Mouse (Mus musculus) liver, adult 2 months (tissue): ENCODE measurements at regions not wholly inside any gene's neighbourhood (a gene's known extent, or its start where the extent isn't known, plus 50 kb on each side); places are given as distances from the start of the nearest gene placed in this dataset.

ENCODE experiments used
- DNase-seq: peaks from one replicate; pipeline ENCODE4 v3.0.0-alpha.2; 2011; ENCODE audit warnings: low read depth, low spot score; ENCODE audit errors: extremely low read depth
- H3K27ac ChIP-seq: fragments of 200-500 bp; replicated peaks from 2 replicates; pipeline ENCODE4 v1.5.1; 2012; ENCODE audit warnings: low read depth, mild to moderate bottlenecking, control low read depth, inconsistent platforms, low read length; ENCODE audit not compliant: insufficient read depth
- H3K27me3 ChIP-seq: fragments of 200-500 bp; 2 replicates; pipeline ENCODE4 v1.6.1; 2012; ENCODE audit warnings: mild to moderate bottlenecking, moderate library complexity, low read length, inconsistent platforms; ENCODE audit not compliant: control insufficient read depth, insufficient read depth
- H3K36me3 ChIP-seq: fragments of 200-500 bp; 2 replicates; pipeline ENCODE4 v1.6.1; 2012; ENCODE audit warnings: low read length, inconsistent platforms; ENCODE audit not compliant: control insufficient read depth, insufficient read depth
- H3K4me1 ChIP-seq: fragments of 200-500 bp; 2 replicates; pipeline ENCODE4 v1.6.1; 2011; ENCODE audit warnings: low read length; ENCODE audit not compliant: control insufficient read depth, insufficient read depth
- H3K4me3 ChIP-seq: fragments of 200-500 bp; 2 replicates; pipeline ENCODE4 v1.5.1; 2011; ENCODE audit warnings: low read depth, mild to moderate bottlenecking, control low read depth, low read length, moderate library complexity; ENCODE audit not compliant: insufficient read depth
- H3K79me2 ChIP-seq: fragments of 200-500 bp; 2 replicates; pipeline ENCODE4 v1.6.1; 2012; ENCODE audit warnings: inconsistent platforms, mild to moderate bottlenecking, low read length, moderate library complexity; ENCODE audit not compliant: control insufficient read depth, insufficient read depth
- H3K9ac ChIP-seq: fragments of 200-500 bp; 2 replicates; pipeline ENCODE4 v1.6.1; 2012; ENCODE audit warnings: low read depth, mild to moderate bottlenecking, control low read depth, inconsistent platforms, low read length
- CTCF ChIP-seq: fragments of 200-500 bp; IDR thresholded peaks from 2 replicates; pipeline ENCODE4 v1.5.1; 2011; ENCODE audit warnings: low read depth, low read length, control low read depth
- POLR2A ChIP-seq: fragments of 200-500 bp; IDR thresholded peaks from 2 replicates; pipeline ENCODE4 v1.6.1; 2011; ENCODE audit warnings: low read length, control low read depth; ENCODE audit not compliant: insufficient read depth; ENCODE audit errors: extremely low read depth
- WGBS: fragments of 180-500 bp; shearing (Covaris S2); methylation state at CpG from one replicate; pipeline ENCODE4 v1.1.7; 2018; 5-methylcytosine and 5-hydroxymethylcytosine counted together

- H3K27me3 ChIP-seq, result no peaks in the 10 kb centered on the region
- H3K9ac ChIP-seq, result no peak overlapping the region
- DNase-seq, result no peak
- no peaks in the 10 kb centered on the region for H3K4me1 ChIP-seq
- 65% methylated on average over 16 of the region's 16 CpGs for WGBS
- H3K79me2 ChIP-seq, result no peaks in the 10 kb centered on the region
- TF ChIP-seq CTCF (no peak), POLR2A (no peak)
- no peak overlapping the region for H3K27ac ChIP-seq
- no peak overlapping the region for H3K4me3 ChIP-seq
- H3K36me3 ChIP-seq, result no peaks in the 10 kb centered on the region
Observed at GRCm38 (mm10) chr8:49461724-49462473, 618.1 kb upstream of the Tenm3 start.

- TF ChIP-seq POLR2A (no peak), CTCF (no peak)
- no peak overlapping the region for H3K9ac ChIP-seq
- 60% methylated on average over 5 of the region's 5 CpGs for WGBS
- H3K27ac ChIP-seq, result no peak overlapping the region
- DNase-seq, result no peak
- no peak overlapping the region for H3K4me3 ChIP-seq
- no peaks in the 10 kb centered on the region for H3K4me1 ChIP-seq
- no peaks in the 10 kb centered on the region for H3K79me2 ChIP-seq
- H3K27me3 ChIP-seq, result no peaks in the 10 kb centered on the region
- no peaks in the 10 kb centered on the region for H3K36me3 ChIP-seq
Observed at GRCm38 (mm10) chr8:49445444-49445843, 601.7 kb upstream of the Tenm3 start.

GRCm38 (mm10) chr8:49441270-49441669 is 597.5 kb upstream of the Tenm3 start:
- no peaks in the 10 kb centered on the region for H3K36me3 ChIP-seq
- H3K4me1 ChIP-seq, result no peaks in the 10 kb centered on the region; the same call in 1 of the 2 replicates

GRCm38 (mm10) chr8:49396519-49396918 is 552.8 kb upstream of the Tenm3 start:
- 64% methylated on average over 4 of the region's 4 CpGs for WGBS
- no peaks in the 10 kb centered on the region for H3K4me1 ChIP-seq
- no peak overlapping the region for H3K9ac ChIP-seq
- no peak for DNase-seq
- H3K79me2 ChIP-seq, result no peaks in the 10 kb centered on the region
- TF ChIP-seq POLR2A (no peak), CTCF (no peak)
- H3K4me3 ChIP-seq, result no peak overlapping the region
- no peaks in the 10 kb centered on the region for H3K36me3 ChIP-seq
- H3K27ac ChIP-seq, result no peak overlapping the region
- H3K27me3 ChIP-seq, result no peaks in the 10 kb centered on the region

More at GRCm38 (mm10) chr8:49441270-49441669, 597.5 kb upstream of the Tenm3 start:
- DNase-seq, result no peak
- H3K27me3 ChIP-seq, result no peaks in the 10 kb centered on the region
- no peak overlapping the region for H3K27ac ChIP-seq
- H3K4me3 ChIP-seq, result no peak overlapping the region
- H3K79me2 ChIP-seq, result no peaks in the 10 kb centered on the region
- H3K9ac ChIP-seq, result no peak overlapping the region
- TF ChIP-seq POLR2A (no peak), CTCF (no peak)

- H3K4me1 ChIP-seq, result no peaks in the 10 kb centered on the region
- H3K9ac ChIP-seq, result no peak overlapping the region
- H3K4me3 ChIP-seq, result no peak overlapping the region
- TF ChIP-seq CTCF (no peak), POLR2A (no peak)
- H3K36me3 ChIP-seq, result no peaks in the 10 kb centered on the region
- WGBS, result 18% methylated on average over 1 of the region's 1 CpGs
- no peaks in the 10 kb centered on the region for H3K79me2 ChIP-seq
- DNase-seq, result no peak
- H3K27me3 ChIP-seq, result no peaks in the 10 kb centered on the region
- H3K27ac ChIP-seq, result no peak overlapping the region
Observed at GRCm38 (mm10) chr8:49395029-49395428, 551.3 kb upstream of the Tenm3 start.

GRCm38 (mm10) chr8:49389525-49389924 is 545.8 kb upstream of the Tenm3 start:
- Histone ChIP-seq H3K27me3 (no peaks in the 10 kb centered on the region), H3K4me3 (no peak overlapping the region), H3K27ac (no peak overlapping the region), H3K9ac (no peak overlapping the region), H3K36me3 (no peaks in the 10 kb centered on the region), H3K4me1 (no peaks in the 10 kb centered on the region), H3K79me2 (no peaks in the 10 kb centered on the region)
- peak; percentile 5 for DNase-seq
- 62% methylated on average over 3 of the region's 3 CpGs for WGBS
- TF ChIP-seq CTCF, result no peak
- TF ChIP-seq POLR2A, result no peak
